17 mouse cellular contexts compared by ENCODE assay signal in genomic region chr7:120127686-120128059, GRCm38 (mm10). TPM values are rescaled to one million over a fixed set of nuclear protein-coding genes. Genes with fewer than 3 reads are reported as not detected.
DNase-seq lines count a peak whose midpoint lies in the region; ATAC-seq lines count a peak whose summit lies in the region.
"Had no signal": no experiment of that assay in that cellular context is flagged by ENCODE, and none has a peak within 500 bp of the region (broad histone marks: within the 10 kb centered on the region; RNA-seq: fewer than 3 reads in every experiment).

No protein-coding gene starts in this region.

- peak overlapping the region; percentile 16 for H3K4me2 ChIP-seq in limb, embryonic 12.5 days
- H3K4me2 ChIP-seq: liver, embryonic 12.5 days; midbrain, embryonic 15.5 days had no signal

- 13% methylated on average over 4 of the region's 4 CpGs for WGBS in limb, embryonic 12.5 days

- peak; percentile 8 to 24 for DNase-seq in kidney, postnatal 4 days
- DNase-seq in kidney, adult 8-10 months = no peak
- peak; percentile 18 for DNase-seq in ZHBTc4 (ENCODE audit: low read depth, low spot score)
- DNase-seq in embryo, embryonic 11 days = peak; percentile 74
- no peak for DNase-seq in right cerebral cortex, postnatal 36 days (ENCODE audit: low spot score in 2 of 2)
- no peak for DNase-seq in urinary bladder, postnatal 10 days (ENCODE audit: low spot score)
- DNase-seq: adrenal gland, postnatal 10 days; cerebellum, postnatal 36 days; gastrocnemius, adult 2 months; heart, postnatal 4 days; right cerebral cortex, postnatal 25 days had no signal

- H3K9ac ChIP-seq in limb, embryonic 12.5 days (replicated peaks) = no peak overlapping the region
- H3K9ac ChIP-seq: liver, embryonic 12.5 days; midbrain, embryonic 15.5 days had no signal

- no peak overlapping the region for H3K4me3 ChIP-seq in limb, embryonic 12.5 days (replicated peaks)
- H3K4me3 ChIP-seq: gastrocnemius, adult 2 months; liver, embryonic 12.5 days; midbrain, embryonic 15.5 days had no signal

- H3K27ac ChIP-seq in limb, embryonic 12.5 days = peak overlapping the region; percentile 79
- H3K27ac ChIP-seq: gastrocnemius, adult 2 months; liver, embryonic 12.5 days; midbrain, embryonic 15.5 days had no signal

- ATAC-seq in limb, embryonic 12.5 days (ENCODE audit: insufficient number of reproducible peaks, insufficient read depth, low FRiP score, low TSS enrichment, low read depth) = peak; percentile 79
- ATAC-seq: intestine, postnatal 0 days; liver, embryonic 12.5 days; lung, postnatal 0 days; midbrain, embryonic 15.5 days had no signal

- no peaks in the 10 kb centered on the region for H3K27me3 ChIP-seq in limb, embryonic 12.5 days
- H3K27me3 ChIP-seq: liver, embryonic 12.5 days; midbrain, embryonic 15.5 days had no signal

- no peaks in the 10 kb centered on the region for H3K9me3 ChIP-seq in limb, embryonic 12.5 days
- H3K9me3 ChIP-seq: liver, embryonic 12.5 days; midbrain, embryonic 15.5 days had no signal

- H3K4me1 ChIP-seq in limb, embryonic 12.5 days (replicated peaks) = peaks cover 35% of the 10 kb centered on the region
- H3K4me1 ChIP-seq: liver, embryonic 12.5 days; midbrain, embryonic 15.5 days had no signal

- no peaks in the 10 kb centered on the region for H3K36me3 ChIP-seq in limb, embryonic 12.5 days
- H3K36me3 ChIP-seq: liver, embryonic 12.5 days; midbrain, embryonic 15.5 days had no signal

RNA-seq across cellular contexts. Expression of gene Zp2, which starts 17.4 kb away (rescaled TPM):
- not detected in 2 replicates for polyA plus RNA-seq in limb, embryonic 12.5 days (2016; fragmentation: Nextera tagmentation; extraction: Ambion mirVana)
- polyA plus RNA-seq: liver, embryonic 12.5 days; lung, postnatal 0 days; midbrain, embryonic 15.5 days; stomach, embryonic 14.5 days had no signal

RNA-seq across cellular contexts. Expression of gene Tmem159, which starts 25.5 kb away (rescaled TPM):
- 21.5 and 23.3 TPM in 2 replicates for polyA plus RNA-seq in limb, embryonic 12.5 days (2016; fragmentation: Nextera tagmentation; extraction: Ambion mirVana)

RNA-seq across cellular contexts. Expression of gene Dnah3, which starts 32.6 kb away (rescaled TPM):
- polyA plus RNA-seq in limb, embryonic 12.5 days (2016; fragmentation: Nextera tagmentation; extraction: Ambion mirVana) = not detected in 2 replicates
- polyA plus RNA-seq: intestine, postnatal 0 days; liver, embryonic 12.5 days had no signal

RNA-seq across cellular contexts. Expression of gene Anks4b, which starts 46.0 kb away (rescaled TPM):
- polyA plus RNA-seq in limb, embryonic 12.5 days (2016; fragmentation: Nextera tagmentation; extraction: Ambion mirVana) = not detected in 2 replicates
- polyA plus RNA-seq: lung, postnatal 0 days; midbrain, embryonic 15.5 days; stomach, embryonic 14.5 days had no signal

Comparison
In these comparisons a context has a peak if more than half of its experiments do, and no peak if none do; other contexts are left out.
1. DNase-seq: peak in kidney, postnatal 4 days (2 of 2), ZHBTc4 (single experiment) and embryo, embryonic 11 days (single experiment); none in kidney, adult 8-10 months (0 of 2), right cerebral cortex, postnatal 36 days (0 of 2) and urinary bladder, postnatal 10 days (single experiment).